10 mouse cellular contexts compared by ENCODE assay signal in the genomic region with DNA sequence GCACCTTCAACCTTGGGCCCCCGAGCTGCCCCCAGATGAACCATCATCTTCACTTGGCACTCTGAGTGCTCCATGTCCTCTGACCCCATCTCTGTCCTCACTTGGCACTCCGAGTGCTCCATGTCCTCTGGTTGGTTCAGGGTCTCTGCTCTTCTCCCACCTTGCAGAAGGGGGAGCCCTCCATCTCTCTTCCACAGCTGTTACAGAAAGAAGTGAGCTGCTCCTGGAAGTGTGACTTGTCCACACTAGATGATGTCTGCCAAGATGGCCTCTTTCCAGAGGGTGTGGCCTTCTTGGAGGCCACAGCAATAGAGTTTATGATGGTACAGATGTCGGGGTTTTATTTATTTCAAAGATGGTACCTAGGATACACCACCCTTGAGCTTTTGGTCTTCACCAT. TPM values are rescaled to one million over a fixed set of nuclear protein-coding genes. Genes with fewer than 3 reads are reported as not detected.
A peak's percentile ranks its signal among the peaks of the same experiment; 100 is the strongest.
DNase-seq lines count a peak whose midpoint lies in the region; ATAC-seq and TF ChIP-seq lines count a peak whose summit lies in the region.
"Had no signal": no experiment of that assay in that cellular context is flagged by ENCODE, and none has a peak within 500 bp of the region (broad histone marks: within the 10 kb centered on the region; RNA-seq: fewer than 3 reads in every experiment).

No protein-coding gene starts in this region.

- no peak for DNase-seq in layer of hippocampus, adult 2 months (ENCODE audit: low spot score in 2 of 2)
- DNase-seq in layer of hippocampus, adult 11-12 months (ENCODE audit: low spot score): no peak
- peak; percentile 62 for DNase-seq in adrenal gland, adult 2 months
- DNase-seq in heart, postnatal 10 days: peak; percentile 62 to 74
- DNase-seq in ovary, postnatal 36 days (ENCODE audit: low spot score): peak; percentile 48
- DNase-seq in frontal cortex, postnatal 14 days (ENCODE audit: low spot score in 2 of 2): no peak
- DNase-seq in spleen, postnatal 4 days (ENCODE audit: low spot score in 2 of 2): no peak

- peak; percentile 67 for TF ChIP-seq CTCF in layer of hippocampus, adult 2 months (conservative IDR thresholded peaks at IDR 0.05)

- intact Hi-C loops in heart, postnatal 10 days (cut with DNase I): no loop called here

- ATAC-seq in megakaryocyte, adult 5-6 weeks (ENCODE audit: poor library complexity, severe bottlenecking): no peak

- H3K4me3 ChIP-seq in layer of hippocampus, adult 2 months: no peak overlapping the region
- H3K4me3 ChIP-seq: neural tube, embryonic 13.5 days had no signal

- no peak overlapping the region for H3K27ac ChIP-seq in layer of hippocampus, adult 2 months
- H3K27ac ChIP-seq: neural tube, embryonic 13.5 days had no signal

RNA-seq across cellular contexts. Expression of a gene that starts 38.8 kb away (rescaled TPM):
- total RNA-seq in layer of hippocampus, adult 2 months (2021): 10 to 100 TPM; 39.7 to 40.1 TPM
- under 1 TPM; 0.37 to 0.62 TPM for total RNA-seq in adrenal gland, adult 2 months (2021)
- polyA plus RNA-seq in adrenal gland, adult 2 months (2012; rRNA removed): 0.73 and 1.5 TPM in 2 replicates
- not detected for total RNA-seq in heart, postnatal 10 days (2021)
- total RNA-seq in megakaryocyte, adult 5-6 weeks (2015): not detected in 2 replicates
- total RNA-seq in megakaryocyte, adult 5-6 weeks (2017): not detected in 2 replicates
- polyA plus RNA-seq: heart, embryonic 16.5 days had no signal

Comparison
In these comparisons a context has a peak if more than half of its experiments do, and no peak if none do; other contexts are left out.
1. DNase-seq: peak in adrenal gland, adult 2 months (single experiment), heart, postnatal 10 days (2 of 2) and ovary, postnatal 36 days (single experiment); none in layer of hippocampus, adult 2 months (0 of 2), layer of hippocampus, adult 11-12 months (single experiment), frontal cortex, postnatal 14 days (0 of 2) and spleen, postnatal 4 days (0 of 2).
2. RNA of a gene that starts 38.8 kb away (total RNA-seq): 39.7 to 40.1 TPM in layer of hippocampus, adult 2 months; 0.37 to 0.62 TPM in adrenal gland, adult 2 months, not detected in heart, postnatal 10 days and not detected in megakaryocyte, adult 5-6 weeks; every median in the first group is over 10 times any median in the second.